Mouse (Mus musculus) ES-Bruce4 (cell line): ENCODE results near the gene Pgm3.

Source experiments
- CTCF ChIP-seq: IDR thresholded peaks from one replicate; pipeline ENCODE4 v1.8.1; 2011; ENCODE audit warnings: low read depth, low read length
- EP300 ChIP-seq: IDR thresholded peaks from 2 replicates; pipeline ENCODE4 v1.6.1; 2011; ENCODE audit warnings: low read depth, low read length; ENCODE audit not compliant: insufficient read depth
- POLR2A ChIP-seq: IDR thresholded peaks from one replicate; pipeline ENCODE4 v1.8.1; 2011; ENCODE audit warnings: low read length; ENCODE audit not compliant: insufficient read depth

GRCm38 (mm10) chr9:86605776-86606175 is 34.1 kb upstream of the Pgm3 start:
- no peak for TF ChIP-seq CTCF
- TF ChIP-seq EP300, result no peak
- TF ChIP-seq POLR2A, result no peak
